Mouse (Mus musculus) small intestine, adult 10 weeks (tissue): ENCODE measurements around the gene Tcf19. TPM values are rescaled to one million over a fixed set of nuclear protein-coding genes. Genes with fewer than 3 reads are reported as not detected.

Experiments
- polyA plus RNA-seq: library from polyadenylated mRNA; stranded (reverse); fragments of 350-450 nt; fragmentation: Illumina TruSeq; extraction: RNeasy Lipid Tissue Mini Kit (QIAGEN cat#74804); gene quantifications from one replicate; pipeline ENCODE4 v1.2.3, GENCODE M21; 2014; ENCODE audit warnings: low replicate concordance

Gene Tcf19
- polyA plus RNA-seq = 1.3 TPM

DNA sequence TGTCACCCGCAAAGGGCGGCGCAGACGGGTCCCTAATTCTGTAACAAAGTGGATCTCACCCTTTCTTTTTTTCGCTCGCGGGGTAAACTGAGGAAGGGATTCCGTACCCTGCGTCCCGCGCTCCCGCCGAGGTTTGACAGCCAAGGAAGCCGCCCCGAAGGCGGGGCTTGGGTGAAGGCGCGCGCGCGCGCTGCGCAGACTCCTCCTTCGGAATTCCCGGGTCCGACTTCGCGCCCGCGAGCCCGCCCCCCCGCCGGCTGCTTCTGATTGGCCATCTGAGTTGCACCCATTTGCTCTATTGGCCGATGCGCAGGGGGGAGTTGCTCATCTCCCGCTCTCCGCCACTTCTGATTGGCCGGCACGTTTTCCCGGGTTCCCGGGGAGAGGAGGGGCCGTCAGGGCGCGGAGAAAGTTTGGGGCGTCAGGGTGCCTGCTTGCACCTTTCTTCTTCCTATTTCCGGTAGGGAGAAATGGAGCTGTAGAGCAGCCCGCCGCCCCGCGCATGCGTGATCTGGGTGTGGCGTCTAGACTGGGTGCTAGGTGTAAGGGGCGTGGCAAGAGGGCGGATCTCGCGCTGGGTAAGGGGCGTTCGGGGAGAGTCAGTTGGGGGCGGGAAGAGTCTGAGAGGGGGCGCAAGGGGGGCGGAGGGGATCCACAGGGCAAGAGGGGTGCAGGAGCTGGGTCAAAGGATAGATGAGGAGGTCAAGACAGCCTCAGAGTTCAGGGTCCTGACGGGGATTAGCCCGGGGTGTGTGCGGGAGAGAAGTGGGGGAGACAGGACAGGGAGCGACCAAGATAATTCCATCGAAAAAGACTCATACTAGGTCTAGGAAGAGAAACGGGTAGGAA lies at the start of gene Tcf19, which contains the start of gene Cchcr1:
Tcf19 (minus strand) TSS at position 173 of the 849 bp plus-strand sequence.
Cchcr1 (plus strand) TSS at position 449 of the 849 bp plus-strand sequence.

DNA sequence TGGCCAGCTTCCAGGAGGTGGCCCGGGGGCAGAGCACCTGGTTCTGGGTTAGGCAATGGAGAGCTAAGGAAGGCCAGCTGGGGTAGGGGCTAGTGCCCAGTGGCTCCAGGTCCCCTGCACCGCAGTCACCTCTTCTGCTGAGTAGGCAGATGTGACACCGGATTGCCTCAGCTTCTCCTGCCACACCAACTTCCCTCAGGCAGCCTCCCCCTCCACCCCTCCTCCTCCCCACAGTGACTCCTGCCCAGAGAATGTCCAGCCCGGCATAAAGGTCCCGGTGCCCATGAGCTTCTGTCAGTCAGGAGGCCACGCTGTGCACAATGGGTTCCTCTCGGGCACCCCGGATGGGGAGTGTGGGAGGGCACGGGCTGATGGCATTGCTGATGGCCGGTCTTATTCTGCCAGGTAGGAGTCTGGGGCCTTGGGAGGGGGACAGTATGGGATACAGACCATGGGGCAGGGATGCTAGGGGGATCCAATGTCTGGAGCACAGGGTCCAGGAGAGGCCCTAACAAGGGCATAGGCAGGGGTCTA lies 35.3 kb upstream of the Tcf19 start, which contains the start of gene Cdsn:
Cdsn (plus strand) TSS at position 248 of the 534 bp plus-strand sequence.

DNA sequence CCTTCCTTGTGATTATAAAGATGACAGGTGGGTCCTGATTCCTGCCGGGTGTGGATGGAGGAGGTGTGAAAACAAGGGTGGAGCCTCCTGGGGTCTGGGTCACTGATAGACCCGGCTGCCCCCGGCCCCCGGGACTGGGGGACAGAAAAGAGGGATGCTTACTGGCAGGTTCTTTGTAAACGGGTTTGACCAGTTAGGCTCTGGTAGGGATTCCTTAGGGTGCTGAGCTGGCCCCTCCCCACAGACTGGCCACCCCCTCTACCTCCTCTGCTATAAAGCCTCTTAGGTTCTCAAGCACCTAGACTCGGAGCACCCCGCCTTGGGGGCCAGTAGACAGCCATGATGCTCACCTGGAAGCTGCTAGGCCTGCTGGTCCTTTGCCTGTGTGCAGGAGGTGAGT lies 16.3 kb upstream of the Tcf19 start, which contains the start of gene Psors1c2:
Psors1c2 (plus strand) TSS at position 301 of the 400 bp plus-strand sequence.

DNA sequence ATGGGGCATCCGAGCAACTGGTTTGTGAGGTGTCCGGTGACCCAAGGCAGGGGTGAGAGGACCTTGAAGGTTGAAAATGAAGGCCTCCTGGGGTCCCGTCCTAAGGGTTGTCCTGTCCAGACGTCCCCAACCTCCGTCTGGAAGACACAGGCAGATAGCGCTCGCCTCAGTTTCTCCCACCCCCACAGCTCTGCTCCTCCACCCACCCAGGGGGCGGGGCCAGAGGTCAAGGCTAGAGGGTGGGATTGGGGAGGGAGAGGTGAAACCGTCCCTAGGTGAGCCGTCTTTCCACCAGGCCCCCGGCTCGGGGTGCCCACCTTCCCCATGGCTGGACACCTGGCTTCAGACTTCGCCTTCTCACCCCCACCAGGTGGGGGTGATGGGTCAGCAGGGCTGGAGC lies 10.8 kb downstream of the Tcf19 start, which contains the start of gene Pou5f1:
Pou5f1 (plus strand) TSS at position 243 of the 400 bp plus-strand sequence.

DNA sequence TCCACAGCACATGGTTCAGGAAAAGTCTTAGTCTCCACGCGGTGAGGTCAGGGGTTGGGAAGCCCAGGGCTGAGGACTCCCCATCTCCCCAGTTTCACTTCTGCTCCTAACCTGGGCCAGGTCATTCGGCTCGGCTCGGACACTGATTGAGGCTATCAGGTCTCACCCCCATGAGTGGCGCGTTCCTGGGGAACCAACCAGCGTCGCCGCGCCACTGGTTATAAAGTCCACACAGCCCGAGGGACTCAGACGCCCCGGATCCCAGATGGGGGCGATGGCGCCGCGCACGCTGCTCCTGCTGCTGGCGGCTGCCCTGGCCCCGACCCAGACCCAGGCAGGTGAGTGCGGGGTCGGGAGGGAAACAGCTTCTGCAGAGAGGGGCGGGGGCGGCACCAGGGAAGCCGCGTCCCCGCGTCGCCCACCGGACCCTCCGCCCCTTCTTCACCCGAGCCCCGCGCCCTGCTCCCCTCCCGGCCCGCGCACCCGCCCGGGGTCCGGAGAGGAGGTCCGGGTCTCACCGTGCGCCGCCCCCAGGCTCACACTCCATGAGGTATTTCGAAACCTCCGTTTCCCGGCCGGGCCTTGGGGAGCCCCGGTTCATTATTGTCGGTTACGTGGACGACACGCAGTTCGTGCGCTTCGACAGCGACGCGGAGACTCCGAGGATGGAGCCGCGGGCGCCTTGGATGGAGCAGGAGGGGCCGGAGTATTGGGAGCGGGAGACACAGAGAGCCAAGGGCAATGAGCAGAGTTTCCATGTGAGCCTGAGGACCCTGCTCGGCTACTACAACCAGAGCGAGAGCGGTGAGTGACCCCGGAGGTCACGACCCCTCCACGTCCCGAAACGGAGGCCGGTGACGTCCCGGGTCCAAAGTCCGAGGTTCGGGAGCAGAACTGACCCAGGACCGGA lies 46.5 kb downstream of the Tcf19 start, which contains the start of gene H2-Q10:
H2-Q10 (plus strand) TSS at position 248 of the 910 bp plus-strand sequence.

Other genes starting within 250 kb of the Tcf19 start
- 506 TPM for gene H2-Q1, start 196.4 kb downstream of the Tcf19 start, polyA plus RNA-seq
- 3,607 TPM for gene H2-Q2, start 174.6 kb downstream of the Tcf19 start, polyA plus RNA-seq
- 51.5 TPM for gene H2-Q4, start 137.2 kb downstream of the Tcf19 start, polyA plus RNA-seq
- gene H2-Q6, start 92.0 kb downstream of the Tcf19 start, polyA plus RNA-seq = 7.5 TPM
- gene H2-Q7, start 77.7 kb downstream of the Tcf19 start, polyA plus RNA-seq = 11.4 TPM
- 2.3 TPM for gene H2-Q10, start 46.7 kb downstream of the Tcf19 start, polyA plus RNA-seq
- gene Pou5f1, start 10.8 kb downstream of the Tcf19 start, polyA plus RNA-seq = not detected
- gene Cchcr1, start 276 bp upstream of the Tcf19 start, polyA plus RNA-seq = 0.74 TPM
- gene Psors1c2, start 16.4 kb upstream of the Tcf19 start, polyA plus RNA-seq = not detected
- gene Cdsn, start 35.3 kb upstream of the Tcf19 start, polyA plus RNA-seq = not detected
- gene 2300002M23Rik, start 50.6 kb upstream of the Tcf19 start, polyA plus RNA-seq = not detected
- gene Sfta2, start 84.7 kb upstream of the Tcf19 start, polyA plus RNA-seq = not detected
- gene Gm9573, start 109.8 kb upstream of the Tcf19 start, polyA plus RNA-seq = not detected
- gene Mucl3, start 126.9 kb upstream of the Tcf19 start, polyA plus RNA-seq = not detected
- gene Vars2, start 150.8 kb upstream of the Tcf19 start, polyA plus RNA-seq = 0.59 TPM
- 2.7 TPM for gene Gtf2h4, start 156.9 kb upstream of the Tcf19 start, polyA plus RNA-seq
- gene Ddr1, start 187.8 kb upstream of the Tcf19 start, polyA plus RNA-seq = 4.8 TPM